Mouse (Mus musculus) kidney, adult 2 months (tissue): Measurements from ENCODE around the gene Sf3b3.

ENCODE experiments used
- CTCF ChIP-seq: fragments of 200-500 bp; conservative IDR thresholded peaks from 2 replicates; pipeline ENCODE4 v1.5.1; 2011; ENCODE audit warnings: low read depth, mild to moderate bottlenecking, control low read depth, low read length, moderate library complexity, mixed read lengths; ENCODE audit not compliant: insufficient read depth, insufficient read length
- POLR2A ChIP-seq: fragments of 200-500 bp; IDR thresholded peaks from one replicate; pipeline ENCODE4 v1.6.1; 2011; ENCODE audit warnings: low read depth, low read length, control low read depth

DNA sequence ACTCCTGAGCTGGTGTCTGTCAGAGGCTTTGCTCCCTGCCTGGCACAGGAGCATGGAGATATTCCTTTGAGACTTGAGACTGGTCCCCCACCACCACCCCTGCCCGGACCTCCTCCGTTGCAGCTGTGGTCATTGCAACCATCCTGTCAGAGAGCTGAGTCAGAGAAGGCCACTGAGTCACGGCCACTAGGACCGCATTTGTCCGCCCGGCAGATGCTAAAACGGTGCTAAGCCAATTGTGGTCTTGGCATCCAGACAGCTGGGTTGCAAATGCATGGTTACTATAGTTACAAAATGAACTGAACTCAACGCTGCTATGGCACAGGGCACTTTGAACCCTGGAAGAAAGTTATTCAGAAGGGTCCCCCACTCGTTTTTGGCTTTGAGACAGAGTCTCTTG, 53.1 kb downstream of the Sf3b3 start:
- TF ChIP-seq CTCF (no peak), POLR2A (no peak)
